Mouse (Mus musculus) C2C12 (cell line): ENCODE results near the gene Wdr25. TPM values are rescaled to one million over a fixed set of nuclear protein-coding genes. Genes with fewer than 3 reads are reported as not detected.

Experiments used
- H3K27me3 ChIP-seq: one replicate; pipeline ENCODE4 v1.6.1; 2011; ENCODE audit not compliant: control insufficient read depth, insufficient read depth, insufficient read length
- H3K36me3 ChIP-seq: one replicate; pipeline ENCODE4 v1.6.1; 2011; ENCODE audit not compliant: control insufficient read depth, insufficient read depth
- H3K4me3 ChIP-seq: one replicate; pipeline ENCODE4 v1.5.1; 2011; ENCODE audit warnings: mild to moderate bottlenecking, control low read depth; ENCODE audit not compliant: poor library complexity, insufficient read depth, severe bottlenecking
- H3K79me2 ChIP-seq: one replicate; pipeline ENCODE4 v1.6.1; 2011; ENCODE audit not compliant: control insufficient read depth, insufficient read depth
- H3K79me3 ChIP-seq: one replicate; pipeline ENCODE4 v1.6.1; 2011; ENCODE audit warnings: low read depth, control low read depth
- H3ac ChIP-seq: one replicate; pipeline ENCODE3; 2011; ENCODE audit warnings: low read depth; ENCODE audit not compliant: control insufficient read depth, insufficient read length
- CEBPB ChIP-seq: IDR thresholded peaks from one replicate; pipeline ENCODE4 v1.6.1; 2011; ENCODE audit warnings: low read depth, mild to moderate bottlenecking, control low read depth, moderate library complexity
- CTCF ChIP-seq: IDR thresholded peaks from one replicate; pipeline ENCODE4 v1.5.1; 2011; ENCODE audit not compliant: control insufficient read depth, insufficient read depth, insufficient read length
- FOSL1 ChIP-seq: IDR thresholded peaks from one replicate; pipeline ENCODE4 v1.8.0; 2011; ENCODE audit warnings: mild to moderate bottlenecking, low read length; ENCODE audit not compliant: poor library complexity, insufficient read depth, severe bottlenecking
- MAX ChIP-seq: IDR thresholded peaks from one replicate; pipeline ENCODE4 v1.6.1; 2011; ENCODE audit warnings: mild to moderate bottlenecking, control low read depth
- MYOD1 ChIP-seq: IDR thresholded peaks from one replicate; pipeline ENCODE4 v1.6.1; 2011; ENCODE audit warnings: low read depth; ENCODE audit not compliant: control insufficient read depth, insufficient read length
- MYOG ChIP-seq: IDR thresholded peaks from one replicate; pipeline ENCODE4 v1.6.1; 2011; ENCODE audit not compliant: control insufficient read depth, insufficient read length; ENCODE audit errors: extremely low read depth
- USF1 ChIP-seq: IDR thresholded peaks from one replicate; pipeline ENCODE4 v1.6.1; 2011; ENCODE audit warnings: low read depth, mild to moderate bottlenecking, control low read depth, moderate library complexity
- polyA plus RNA-seq: library from polyadenylated mRNA; unstranded; fragments of >200 nt; fragmentation: generic; extraction: Trizol; gene quantifications from one replicate; pipeline ENCODE4 v1.2.1, GENCODE M21; 2012; ENCODE audit warnings: missing spikeins

Gene Wdr25
- polyA plus RNA-seq, 1 experiment, result 9.4 TPM

- Histone ChIP-seq H3K36me3 (no peaks in the 10 kb centered on the region), H3K4me3 (no peak overlapping the region), H3K27me3 (no peaks in the 10 kb centered on the region), H3K79me3 (peaks cover 2% of the 10 kb centered on the region), H3K79me2 (no peaks in the 10 kb centered on the region), H3ac (no peak overlapping the region)
- no peak for TF ChIP-seq MAX
- no peak for TF ChIP-seq USF1
- TF ChIP-seq CEBPB, result no peak
- no peak for TF ChIP-seq CTCF
- no peak for TF ChIP-seq FOSL1
- TF ChIP-seq MYOD1, result no peak
- no peak for TF ChIP-seq MYOG
Observed at GRCm38 (mm10) chr12:108917509-108917908, 24.1 kb downstream of the Wdr25 start.

DNA sequence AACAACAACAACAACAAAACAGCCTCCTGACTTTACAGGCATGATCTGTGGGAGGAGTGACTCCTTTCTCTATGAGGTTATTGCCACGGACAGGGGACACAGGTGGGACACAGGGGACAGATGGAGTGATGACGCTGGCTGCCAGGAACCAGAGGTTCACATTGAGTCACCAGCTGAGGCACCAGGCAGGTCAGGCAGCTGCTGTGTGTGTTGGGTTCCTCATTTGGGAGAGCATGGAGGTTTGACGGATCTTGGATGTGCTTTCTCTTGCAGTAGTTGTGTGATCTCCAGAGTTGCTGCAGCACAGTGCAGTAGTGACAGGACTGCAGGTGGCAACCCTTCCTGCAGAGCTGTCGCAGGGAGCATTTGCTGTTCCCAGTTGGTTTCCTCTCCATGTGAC lies 25.3 kb downstream of the Wdr25 start:
- TF ChIP-seq CEBPB, result no peak
- no peak for TF ChIP-seq FOSL1
- TF ChIP-seq MAX, result no peak
- TF ChIP-seq MYOG, result no peak
- no peak for TF ChIP-seq CTCF
- no peak for TF ChIP-seq USF1
- no peak for TF ChIP-seq MYOD1

GRCm38 (mm10) chr12:108926606-108927111 lies 33.2 kb downstream of the Wdr25 start:
- Histone ChIP-seq H3K27me3 (no peaks in the 10 kb centered on the region), H3K4me3 (no peak overlapping the region), H3K79me3 (no peaks in the 10 kb centered on the region), H3K79me2 (no peaks in the 10 kb centered on the region), H3ac (no peak overlapping the region), H3K36me3 (no peaks in the 10 kb centered on the region)
- TF ChIP-seq FOSL1, result no peak
- TF ChIP-seq USF1, result no peak
- no peak for TF ChIP-seq MAX
- TF ChIP-seq CEBPB, result no peak
- no peak for TF ChIP-seq MYOG
- TF ChIP-seq MYOD1, result no peak
- no peak for TF ChIP-seq CTCF

More for the DNA sequence above, 25.3 kb downstream of the Wdr25 start:
- Histone ChIP-seq H3K79me2 (no peaks in the 10 kb centered on the region), H3K27me3 (no peaks in the 10 kb centered on the region), H3ac (no peak overlapping the region), H3K4me3 (no peak overlapping the region), H3K36me3 (no peaks in the 10 kb centered on the region), H3K79me3 (peaks cover 2% of the 10 kb centered on the region)

DNA sequence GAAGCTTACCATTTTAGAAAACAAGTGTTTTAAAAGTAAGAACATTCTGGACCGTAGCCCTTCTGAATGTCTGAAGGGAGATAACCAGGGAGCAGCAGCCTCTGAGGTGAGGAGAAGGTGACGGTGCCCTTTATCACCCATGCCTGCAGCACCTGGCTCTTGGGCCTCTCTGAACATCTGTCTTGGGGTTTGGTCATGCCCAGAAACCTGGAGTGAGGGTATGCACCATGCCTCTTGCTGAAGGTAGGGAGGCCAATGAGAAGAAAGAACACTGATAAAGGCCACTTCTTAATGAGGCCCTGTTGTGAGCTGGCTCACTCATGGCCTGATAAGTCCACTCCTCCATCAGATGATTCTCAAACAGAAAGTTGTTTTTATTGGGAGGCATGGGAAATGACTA lies 34.8 kb downstream of the Wdr25 start:
- Histone ChIP-seq H3K36me3 (no peaks in the 10 kb centered on the region), H3K4me3 (no peak overlapping the region), H3K79me3 (no peaks in the 10 kb centered on the region), H3ac (no peak overlapping the region), H3K79me2 (no peaks in the 10 kb centered on the region), H3K27me3 (no peaks in the 10 kb centered on the region)
- no peak for TF ChIP-seq FOSL1
- TF ChIP-seq MAX, result no peak
- TF ChIP-seq CTCF, result no peak
- TF ChIP-seq MYOG, result no peak
- no peak for TF ChIP-seq CEBPB
- TF ChIP-seq USF1, result no peak
- no peak for TF ChIP-seq MYOD1

DNA sequence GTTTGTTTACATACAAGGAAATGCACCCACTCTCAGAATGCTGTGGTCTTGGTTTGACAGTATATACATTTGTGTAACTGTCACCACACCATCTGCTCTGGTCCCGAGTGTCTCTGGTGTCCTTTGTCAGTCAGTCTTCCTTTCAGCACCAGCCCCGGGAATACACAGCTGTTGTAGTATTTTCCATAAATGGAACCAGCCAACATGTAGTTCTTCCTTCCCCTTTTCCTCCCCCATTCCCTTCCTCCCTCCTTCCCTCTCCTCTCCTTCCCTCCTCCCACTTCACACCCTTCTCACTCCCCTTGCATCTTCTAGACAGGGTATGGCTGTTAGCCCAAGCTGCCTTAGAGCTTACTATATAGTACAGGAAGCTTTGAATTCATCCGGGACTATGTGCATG lies 36.0 kb downstream of the Wdr25 start:
- Histone ChIP-seq H3K79me3 (no peaks in the 10 kb centered on the region), H3K36me3 (no peaks in the 10 kb centered on the region), H3K4me3 (no peak overlapping the region), H3ac (no peak overlapping the region), H3K79me2 (no peaks in the 10 kb centered on the region), H3K27me3 (no peaks in the 10 kb centered on the region)
- TF ChIP-seq MAX (no peak), USF1 (no peak), CEBPB (no peak), FOSL1 (no peak), CTCF (no peak), MYOD1 (no peak), MYOG (no peak)

DNA sequence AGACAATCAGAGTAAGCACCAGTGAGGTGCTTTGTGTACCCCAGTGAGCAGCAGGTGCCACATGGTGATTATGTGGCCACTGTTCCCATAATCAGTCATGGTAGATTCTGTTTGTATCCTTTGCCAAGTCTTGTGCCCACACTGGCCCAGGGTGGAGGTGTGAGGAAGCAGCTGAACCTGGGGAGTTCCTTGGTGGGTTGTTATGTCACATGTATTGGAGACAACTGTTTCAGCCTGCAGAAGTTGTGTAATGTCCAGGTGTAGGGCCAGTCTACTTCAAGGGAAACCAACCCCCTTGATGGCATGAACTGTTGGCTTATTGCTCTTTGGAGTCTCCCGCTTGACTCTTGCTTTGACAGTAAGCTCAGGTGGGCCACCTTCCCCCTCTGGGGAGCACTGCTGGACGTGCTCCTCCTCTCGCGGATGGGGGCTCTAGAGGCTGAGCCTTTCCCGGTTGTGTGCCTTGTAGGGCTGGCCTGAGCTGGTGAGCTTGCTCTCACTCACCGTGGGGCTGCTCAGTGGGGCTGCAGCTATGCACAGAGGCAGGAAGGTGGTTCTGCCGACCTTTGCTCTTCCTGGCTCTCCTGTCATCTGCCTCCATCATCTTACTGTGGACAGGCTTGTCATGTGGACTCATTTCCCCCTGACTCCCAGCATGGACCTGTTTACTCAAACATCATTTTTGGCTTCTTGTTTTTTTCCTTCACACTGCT lies 38.1 kb downstream of the Wdr25 start:
- H3K27me3 ChIP-seq, result no peaks in the 10 kb centered on the region
- no peaks in the 10 kb centered on the region for H3K79me3 ChIP-seq
- no peak for TF ChIP-seq USF1
- TF ChIP-seq CEBPB, result no peak
- no peak for TF ChIP-seq CTCF
- TF ChIP-seq MAX, result no peak
- TF ChIP-seq FOSL1, result no peak
- TF ChIP-seq MYOG, result no peak
- TF ChIP-seq MYOD1, result no peak
- H3K36me3 ChIP-seq, result no peaks in the 10 kb centered on the region
- no peak overlapping the region for H3ac ChIP-seq
- H3K4me3 ChIP-seq, result no peak overlapping the region
- no peaks in the 10 kb centered on the region for H3K79me2 ChIP-seq
